Mouse (Mus musculus): Measurements from ENCODE around the gene Grm8. TPM values are rescaled to one million over a fixed set of nuclear protein-coding genes. Genes with fewer than 3 reads are reported as not detected.

Grm8 gene
- polyA plus RNA-seq, 1 experiment from 2014 or later = 0.04 TPM

DNA sequence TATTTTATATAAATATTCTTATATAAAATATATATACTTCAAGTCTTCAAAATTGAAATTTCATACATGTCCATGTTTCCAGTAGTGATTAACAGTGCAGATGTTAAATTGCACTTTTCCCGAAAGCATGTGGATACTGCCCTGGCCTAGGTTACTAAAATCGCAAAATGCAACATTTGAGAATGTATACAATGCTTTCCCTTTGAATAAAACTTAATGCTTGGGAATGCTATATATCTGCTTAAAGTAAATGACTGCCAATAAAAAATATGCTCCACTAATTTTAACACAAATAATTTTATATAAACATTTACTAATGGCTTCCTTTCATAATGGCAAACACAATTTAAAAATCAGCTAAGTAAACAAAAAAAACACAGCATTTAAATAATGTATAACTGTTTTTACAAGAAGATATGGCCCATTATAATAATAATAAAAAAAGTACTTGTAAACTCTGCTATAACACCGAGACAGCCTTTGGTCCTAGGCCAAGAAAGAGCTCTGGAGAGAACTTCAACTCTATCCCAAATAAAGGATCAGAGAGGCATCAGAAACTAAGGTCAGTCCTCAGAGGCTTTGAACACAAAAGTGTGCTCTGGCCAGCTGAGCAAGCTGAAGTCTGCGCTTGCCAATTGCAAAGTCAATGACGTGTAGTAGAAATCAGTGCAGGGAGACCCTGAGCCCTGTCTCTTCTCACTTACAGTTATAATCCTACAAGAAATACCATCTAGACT, 820.5 kb downstream of the Grm8 start:
- peak; percentile 36; the same call in 1 of the 2 replicates for ATAC-seq (ENCODE audit: low read depth)
- 63% methylated on average over 5 of the region's 5 CpGs for WGBS

DNA sequence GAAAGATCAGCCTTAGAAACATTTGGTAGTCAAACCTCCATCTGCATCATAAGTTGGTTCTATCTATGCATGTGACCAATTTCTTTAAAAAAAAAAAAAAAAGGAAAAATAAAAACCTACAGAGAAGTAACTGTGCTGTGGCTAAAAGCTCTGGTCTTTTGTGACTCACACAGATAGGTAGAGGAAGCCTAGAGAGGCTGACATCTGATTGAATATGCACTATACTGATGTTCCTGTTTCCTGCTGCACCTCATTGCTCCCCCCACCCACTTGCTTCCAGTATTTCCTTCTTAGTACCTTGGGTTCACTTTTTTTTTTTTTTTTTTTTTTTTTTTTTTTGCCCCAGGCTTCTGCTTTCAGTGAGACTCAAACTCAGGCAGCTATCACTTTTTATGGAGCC, 824.6 kb downstream of the Grm8 start:
- H3K9ac ChIP-seq (ENCODE audit: low read length) = no peak overlapping the region
- no peaks in the 10 kb centered on the region for H3K9me3 ChIP-seq (ENCODE audit: control insufficient read depth, low read length)

More for the DNA sequence above, 820.5 kb downstream of the Grm8 start:
- H3K9me3 ChIP-seq (ENCODE audit: control insufficient read depth, low read length) = no peaks in the 10 kb centered on the region
- H3K27ac ChIP-seq (ENCODE audit: low read length) = no peak overlapping the region
- no peaks in the 10 kb centered on the region for H3K27me3 ChIP-seq (ENCODE audit: control insufficient read depth, insufficient read depth, low read depth, low read length)
- no peak overlapping the region for H3K4me2 ChIP-seq (ENCODE audit: low read depth, low read length)
- H3K36me3 ChIP-seq (ENCODE audit: control insufficient read depth, insufficient read depth, low read length) = no peaks in the 10 kb centered on the region
- H3K4me3 ChIP-seq (ENCODE audit: low read length) = no peak overlapping the region
- H3K4me1 ChIP-seq (replicated peaks; ENCODE audit: control insufficient read depth, insufficient read depth, low read length) = no peaks in the 10 kb centered on the region
- no peak overlapping the region for H3K9ac ChIP-seq (ENCODE audit: low read length)

DNA sequence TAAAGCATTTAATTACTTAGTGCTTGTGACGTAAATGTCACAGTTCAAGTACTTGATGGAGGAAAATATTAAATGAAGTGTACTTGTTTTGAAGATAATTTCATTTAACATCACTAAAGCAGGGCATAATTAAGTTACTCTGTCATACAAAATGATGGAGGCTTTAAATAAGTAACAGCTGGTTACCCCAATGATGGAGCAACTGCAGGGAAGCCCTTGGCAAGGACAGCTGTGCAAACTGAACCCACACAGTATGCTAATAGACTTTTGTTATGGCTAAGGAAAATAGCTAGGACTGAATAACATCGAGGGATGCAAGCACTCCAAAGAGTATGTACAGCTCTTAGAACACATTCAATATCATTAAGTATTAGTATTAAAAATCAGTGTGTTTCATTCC, 829.6 kb downstream of the Grm8 start:
- Histone ChIP-seq H3K4me2 (ENCODE audit: low read depth, low read length) (no peak overlapping the region), H3K36me3 (ENCODE audit: control insufficient read depth, insufficient read depth, low read length) (no peaks in the 10 kb centered on the region), H3K27ac (ENCODE audit: low read length) (no peak overlapping the region), H3K9me3 (ENCODE audit: control insufficient read depth, low read length) (no peaks in the 10 kb centered on the region), H3K9ac (ENCODE audit: low read length) (no peak overlapping the region), H3K4me1 (replicated peaks; ENCODE audit: control insufficient read depth, insufficient read depth, low read length) (no peaks in the 10 kb centered on the region), H3K27me3 (ENCODE audit: control insufficient read depth, insufficient read depth, low read depth, low read length) (no peaks in the 10 kb centered on the region), H3K4me3 (ENCODE audit: low read length) (no peak overlapping the region)
- no peak for ATAC-seq (ENCODE audit: low read depth)
- WGBS = 68% methylated on average over 2 of the region's 2 CpGs

More for the DNA sequence above, 824.6 kb downstream of the Grm8 start:
- H3K4me2 ChIP-seq (ENCODE audit: low read depth, low read length) = no peak overlapping the region
- H3K27ac ChIP-seq (ENCODE audit: low read length) = no peak overlapping the region
- H3K4me1 ChIP-seq (replicated peaks; ENCODE audit: control insufficient read depth, insufficient read depth, low read length) = no peaks in the 10 kb centered on the region
- no peaks in the 10 kb centered on the region for H3K27me3 ChIP-seq (ENCODE audit: control insufficient read depth, insufficient read depth, low read depth, low read length)
- H3K36me3 ChIP-seq (ENCODE audit: control insufficient read depth, insufficient read depth, low read length) = no peaks in the 10 kb centered on the region
- H3K4me3 ChIP-seq (ENCODE audit: low read length) = no peak overlapping the region
- no peak for ATAC-seq (ENCODE audit: low read depth)

DNA sequence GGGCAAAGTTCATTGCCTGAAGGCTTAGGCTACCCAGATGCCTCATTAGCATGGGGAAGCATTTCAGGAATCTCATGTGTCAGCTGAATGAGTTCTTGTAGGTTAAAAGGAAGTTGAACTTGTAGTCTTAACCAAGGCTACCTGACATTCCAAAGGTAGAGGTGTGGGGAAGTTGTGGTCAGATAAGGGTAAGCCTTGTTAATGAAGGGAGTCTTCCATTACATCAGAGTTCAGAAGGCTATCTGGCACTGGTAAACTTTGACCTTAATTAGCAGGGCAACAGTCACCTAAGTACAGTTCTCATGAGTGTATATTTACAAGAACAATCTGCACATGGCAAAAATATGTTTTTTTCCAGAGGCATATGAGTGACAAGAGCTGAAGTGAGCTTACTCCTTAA, 870.0 kb downstream of the Grm8 start:
- Histone ChIP-seq H3K4me1 (replicated peaks; ENCODE audit: control insufficient read depth, insufficient read depth, low read length) (no peaks in the 10 kb centered on the region), H3K4me3 (ENCODE audit: low read length) (no peak overlapping the region), H3K9ac (ENCODE audit: low read length) (no peak overlapping the region), H3K4me2 (ENCODE audit: low read depth, low read length) (no peak overlapping the region), H3K36me3 (ENCODE audit: control insufficient read depth, insufficient read depth, low read length) (no peaks in the 10 kb centered on the region), H3K9me3 (ENCODE audit: control insufficient read depth, low read length) (no peaks in the 10 kb centered on the region), H3K27ac (ENCODE audit: low read length) (no peak overlapping the region), H3K27me3 (ENCODE audit: control insufficient read depth, insufficient read depth, low read depth, low read length) (no peaks in the 10 kb centered on the region)
- ATAC-seq (ENCODE audit: low read depth) = no peak

DNA sequence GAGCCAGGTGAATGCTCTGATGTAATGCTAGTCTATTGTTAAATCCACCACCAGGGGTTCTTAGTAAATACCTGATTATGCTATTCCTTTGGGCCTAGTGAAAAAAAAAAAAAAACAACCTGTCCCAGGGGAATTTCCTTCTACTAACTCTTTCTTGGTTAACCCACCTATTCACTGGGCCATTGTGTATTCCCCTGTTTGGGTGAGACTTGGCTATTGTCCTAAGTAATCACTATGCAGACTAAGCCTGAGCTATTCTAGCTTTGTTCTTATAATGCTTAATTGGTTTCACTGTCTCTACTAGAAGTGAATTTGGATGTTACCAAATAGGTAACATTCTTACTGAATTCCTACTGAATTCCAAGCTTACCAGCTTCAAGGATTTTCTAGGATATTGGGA, 872.4 kb downstream of the Grm8 start:
- Histone ChIP-seq H3K27ac (ENCODE audit: low read length) (no peak overlapping the region), H3K4me3 (ENCODE audit: low read length) (no peak overlapping the region), H3K4me2 (ENCODE audit: low read depth, low read length) (no peak overlapping the region), H3K4me1 (replicated peaks; ENCODE audit: control insufficient read depth, insufficient read depth, low read length) (no peaks in the 10 kb centered on the region), H3K27me3 (ENCODE audit: control insufficient read depth, insufficient read depth, low read depth, low read length) (no peaks in the 10 kb centered on the region), H3K36me3 (ENCODE audit: control insufficient read depth, insufficient read depth, low read length) (no peaks in the 10 kb centered on the region), H3K9ac (ENCODE audit: low read length) (no peak overlapping the region), H3K9me3 (ENCODE audit: control insufficient read depth, low read length) (no peaks in the 10 kb centered on the region)
- ATAC-seq (ENCODE audit: low read depth) = no peak

DNA sequence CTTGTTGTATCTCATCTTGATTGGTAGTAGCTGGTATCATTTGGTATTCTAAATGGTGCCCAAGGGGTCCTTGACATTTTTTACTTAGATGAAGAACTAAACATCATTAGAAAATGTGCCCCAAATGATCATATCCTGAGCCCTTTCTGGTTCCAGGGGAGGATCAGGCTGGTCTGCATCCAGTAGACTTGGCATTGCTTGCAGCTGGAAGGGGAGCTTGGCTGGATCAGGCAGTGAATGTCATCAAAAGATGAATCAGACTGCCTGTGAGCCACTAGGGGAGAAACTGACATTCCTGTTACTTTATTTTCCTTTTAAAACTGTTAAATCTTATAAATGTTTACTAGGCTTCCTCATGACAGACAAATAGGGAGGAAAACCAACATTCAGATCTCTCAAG, 894.6 kb downstream of the Grm8 start:
- Histone ChIP-seq H3K4me3 (ENCODE audit: low read length) (no peak overlapping the region), H3K9ac (ENCODE audit: low read length) (no peak overlapping the region)
- no peak for ATAC-seq (ENCODE audit: low read depth)

DNA sequence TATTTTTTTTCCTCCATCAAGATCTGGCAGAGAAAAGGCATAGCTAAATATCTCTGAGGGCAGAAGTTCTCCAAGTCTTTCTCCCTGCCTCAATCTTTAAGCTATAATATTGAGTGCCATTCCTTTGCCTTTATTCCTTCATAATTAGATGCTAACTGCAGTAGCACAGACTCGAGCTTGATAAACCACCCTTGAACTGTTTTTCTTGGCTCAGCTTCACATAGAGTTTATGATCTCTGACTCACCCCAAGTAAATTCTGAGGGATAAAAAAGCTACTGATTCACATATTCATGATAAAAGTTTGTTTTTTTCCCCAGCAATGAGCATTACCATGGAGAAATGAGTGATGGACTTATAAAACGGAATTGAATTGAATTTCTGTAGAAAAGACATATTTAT, 895.0 kb downstream of the Grm8 start:
- Histone ChIP-seq H3K4me3 (ENCODE audit: low read length) (no peak overlapping the region), H3K9ac (ENCODE audit: low read length) (no peak overlapping the region), H3K36me3 (ENCODE audit: control insufficient read depth, insufficient read depth, low read length) (no peaks in the 10 kb centered on the region), H3K9me3 (ENCODE audit: control insufficient read depth, low read length) (no peaks in the 10 kb centered on the region), H3K4me2 (ENCODE audit: low read depth, low read length) (no peak overlapping the region), H3K27me3 (ENCODE audit: control insufficient read depth, insufficient read depth, low read depth, low read length) (no peaks in the 10 kb centered on the region), H3K27ac (ENCODE audit: low read length) (no peak overlapping the region), H3K4me1 (replicated peaks; ENCODE audit: control insufficient read depth, insufficient read depth, low read length) (no peaks in the 10 kb centered on the region)
- no peak for ATAC-seq (ENCODE audit: low read depth)
- 46% methylated on average over 2 of the region's 2 CpGs for WGBS

More for the DNA sequence above, 894.6 kb downstream of the Grm8 start:
- Histone ChIP-seq H3K4me1 (replicated peaks; ENCODE audit: control insufficient read depth, insufficient read depth, low read length) (no peaks in the 10 kb centered on the region), H3K27ac (ENCODE audit: low read length) (no peak overlapping the region), H3K36me3 (ENCODE audit: control insufficient read depth, insufficient read depth, low read length) (no peaks in the 10 kb centered on the region), H3K27me3 (ENCODE audit: control insufficient read depth, insufficient read depth, low read depth, low read length) (no peaks in the 10 kb centered on the region), H3K9me3 (ENCODE audit: control insufficient read depth, low read length) (no peaks in the 10 kb centered on the region), H3K4me2 (ENCODE audit: low read depth, low read length) (no peak overlapping the region)

MicroRNAs within 50 kb of the gene (microRNA counts, 519-probe panel; counts per million panel counts)
- microRNA mmu-miR-592 = 2,047 counts per million, percentile 35 among the panel's probes with 10 or more counts

Small RNA genes lying within 50 kb of the gene (microRNA-seq; reads per million reads assigned to microRNA genes)
- 3.2 reads per million, percentile 10 among the genes with 10 or more reads in this experiment for gene Mir592
